Mouse (Mus musculus) forebrain, embryonic 16.5 days (tissue): ENCODE results near the gene Nckap5l. TPM values are rescaled to one million over a fixed set of nuclear protein-coding genes. Genes with fewer than 3 reads are reported as not detected.

Source experiments
- ATAC-seq: fragments of 200-750 bp; cut with Nextera tagmentation; 2 replicates; pipeline ENCODE4 v1.8.0; 2017; ENCODE audit warnings: mild to moderate bottlenecking, moderate library complexity
- H3K27ac ChIP-seq: fragments of 300-500 bp; sonication (generic); 2 replicates; pipeline ENCODE4 v1.5.1; 2014; ENCODE audit warnings: low read length, control low read depth
- H3K27me3 ChIP-seq: fragments of 300-500 bp; sonication (generic); replicated peaks from 2 replicates; pipeline ENCODE4 v1.6.1; 2014; ENCODE audit warnings: low read length; ENCODE audit not compliant: control insufficient read depth, insufficient read depth
- H3K36me3 ChIP-seq: fragments of 300-500 bp; sonication (generic); 2 replicates; pipeline ENCODE4 v1.6.1; 2014; ENCODE audit not compliant: control insufficient read depth, insufficient read depth
- H3K4me1 ChIP-seq: fragments of 300-500 bp; sonication (generic); replicated peaks from 2 replicates; pipeline ENCODE4 v1.6.1; 2014; ENCODE audit warnings: low read length; ENCODE audit not compliant: control insufficient read depth, insufficient read depth
- H3K4me2 ChIP-seq: fragments of 300-500 bp; sonication (generic); 2 replicates; pipeline ENCODE4 v1.6.1; 2014; ENCODE audit warnings: mild to moderate bottlenecking, low read length, control low read depth
- H3K4me3 ChIP-seq: fragments of 300-500 bp; sonication (generic); replicated peaks from 2 replicates; pipeline ENCODE4 v1.5.1; 2014; ENCODE audit warnings: mild to moderate bottlenecking, low read length, control low read depth
- H3K9ac ChIP-seq: fragments of 300-500 bp; sonication (generic); replicated peaks from 2 replicates; pipeline ENCODE4 v1.6.1; 2014; ENCODE audit warnings: low read depth, low read length, control low read depth
- H3K9me3 ChIP-seq: fragments of 300-500 bp; sonication (generic); 2 replicates; pipeline ENCODE4 v1.6.1; 2016; ENCODE audit warnings: low read length; ENCODE audit not compliant: control insufficient read depth
- WGBS: fragments of 180-500 bp; shearing (Covaris S2); extraction: QIAGEN DNeasy Blood & Tissue Kit; methylation state at CpG from one replicate; pipeline ENCODE4 v1.1.7; 2014; 5-methylcytosine and 5-hydroxymethylcytosine counted together
- polyA plus RNA-seq: library from polyadenylated mRNA; unstranded; fragments of >200 nt; fragmentation: Nextera tagmentation; extraction: Ambion mirVana; gene quantifications from 2 replicates; pipeline ENCODE4 v1.2.1, GENCODE M21; 2015

Gene Nckap5l
- polyA plus RNA-seq, 1 experiment from 2014 or later = 12.5 TPM

- H3K27me3 ChIP-seq = no peaks in the 10 kb centered on the region
- H3K27ac ChIP-seq = no peak overlapping the region
- no peaks in the 10 kb centered on the region for H3K9me3 ChIP-seq
- H3K4me3 ChIP-seq = no peak overlapping the region
- no peak overlapping the region for H3K4me2 ChIP-seq
- peaks cover 9% of the 10 kb centered on the region for H3K4me1 ChIP-seq
- 91% methylated on average over 23 of the region's 23 CpGs for WGBS
- no peak overlapping the region for H3K9ac ChIP-seq
- H3K36me3 ChIP-seq = peaks cover 4% of the 10 kb centered on the region; the same call in 1 of the 2 replicates
- no peak for ATAC-seq
Measured at GRCm38 (mm10) chr15:99422551-99422950, 35.0 kb downstream of the Nckap5l start.

GRCm38 (mm10) chr15:99421676-99422075, 35.9 kb downstream of the Nckap5l start:
- H3K4me1 ChIP-seq = peaks cover 9% of the 10 kb centered on the region
- WGBS = 81% methylated on average over 8 of the region's 8 CpGs

GRCm38 (mm10) chr15:99421152-99421551, 36.4 kb downstream of the Nckap5l start:
- Histone ChIP-seq H3K4me2 (no peak overlapping the region), H3K4me1 (peaks cover 11% of the 10 kb centered on the region), H3K9me3 (no peaks in the 10 kb centered on the region), H3K9ac (no peak overlapping the region), H3K27me3 (no peaks in the 10 kb centered on the region), H3K4me3 (no peak overlapping the region), H3K36me3 (peaks cover 4% of the 10 kb centered on the region; the same call in 1 of the 2 replicates), H3K27ac (peak overlapping the region; percentile 73)
- 85% methylated on average over 9 of the region's 9 CpGs for WGBS
- no peak for ATAC-seq

More at GRCm38 (mm10) chr15:99421676-99422075, 35.9 kb downstream of the Nckap5l start:
- H3K27me3 ChIP-seq = no peaks in the 10 kb centered on the region
- H3K9ac ChIP-seq = no peak overlapping the region
- no peak overlapping the region for H3K4me2 ChIP-seq
- H3K9me3 ChIP-seq = no peaks in the 10 kb centered on the region
- ATAC-seq = no peak
- H3K36me3 ChIP-seq = peaks cover 4% of the 10 kb centered on the region; the same call in 1 of the 2 replicates
- no peak overlapping the region for H3K4me3 ChIP-seq
- no peak overlapping the region; the same call in 1 of the 2 replicates for H3K27ac ChIP-seq

GRCm38 (mm10) chr15:99420521-99421014, 37.0 kb downstream of the Nckap5l start:
- peaks cover 4% of the 10 kb centered on the region; the same call in 1 of the 2 replicates for H3K36me3 ChIP-seq
- 3% methylated on average over 12 of the region's 12 CpGs for WGBS
- H3K27me3 ChIP-seq = no peaks in the 10 kb centered on the region
- ATAC-seq = peak; percentile 61
- H3K9ac ChIP-seq = no peak overlapping the region
- no peaks in the 10 kb centered on the region for H3K9me3 ChIP-seq
- H3K4me3 ChIP-seq = no peak overlapping the region
- H3K27ac ChIP-seq = peak overlapping the region; percentile 73
- peak overlapping the region; percentile 5; the same call in 1 of the 2 replicates for H3K4me2 ChIP-seq
- H3K4me1 ChIP-seq = peaks cover 11% of the 10 kb centered on the region

- Histone ChIP-seq H3K4me1 (peaks cover 11% of the 10 kb centered on the region), H3K9ac (no peak overlapping the region), H3K4me2 (no peak overlapping the region), H3K4me3 (no peak overlapping the region), H3K27ac (peak overlapping the region; percentile 73; the same call in 1 of the 2 replicates), H3K36me3 (peaks cover 2% of the 10 kb centered on the region; the same call in 1 of the 2 replicates), H3K27me3 (no peaks in the 10 kb centered on the region), H3K9me3 (no peaks in the 10 kb centered on the region)
- no peak for ATAC-seq
- WGBS = 12% methylated on average over 5 of the region's 5 CpGs
Measured at GRCm38 (mm10) chr15:99420101-99420500, 37.4 kb downstream of the Nckap5l start.

GRCm38 (mm10) chr15:99417692-99418271, 39.8 kb downstream of the Nckap5l start:
- no peak for ATAC-seq
- no peaks in the 10 kb centered on the region for H3K9me3 ChIP-seq
- no peak overlapping the region for H3K4me2 ChIP-seq

GRCm38 (mm10) chr15:99416957-99417356, 40.6 kb downstream of the Nckap5l start:
- 29% methylated on average over 4 of the region's 4 CpGs for WGBS
- Histone ChIP-seq H3K27ac (no peak overlapping the region), H3K27me3 (no peaks in the 10 kb centered on the region), H3K4me3 (no peak overlapping the region), H3K4me2 (no peak overlapping the region; the same call in 1 of the 2 replicates), H3K9me3 (no peaks in the 10 kb centered on the region), H3K4me1 (peaks cover 11% of the 10 kb centered on the region), H3K9ac (no peak overlapping the region), H3K36me3 (no peaks in the 10 kb centered on the region)
- no peak for ATAC-seq

More at GRCm38 (mm10) chr15:99417692-99418271, 39.8 kb downstream of the Nckap5l start:
- Histone ChIP-seq H3K27ac (no peak overlapping the region), H3K27me3 (no peaks in the 10 kb centered on the region), H3K9ac (no peak overlapping the region), H3K4me1 (peaks cover 11% of the 10 kb centered on the region), H3K36me3 (no peaks in the 10 kb centered on the region), H3K4me3 (no peak overlapping the region)
- WGBS = 44% methylated on average over 17 of the region's 17 CpGs

- H3K9me3 ChIP-seq = no peaks in the 10 kb centered on the region
- H3K27me3 ChIP-seq = no peaks in the 10 kb centered on the region
- ATAC-seq = peak; percentile 34
- WGBS = 20% methylated on average over 13 of the region's 13 CpGs
- no peak overlapping the region; the same call in 1 of the 2 replicates for H3K4me2 ChIP-seq
- peaks cover 11% of the 10 kb centered on the region for H3K4me1 ChIP-seq
- no peaks in the 10 kb centered on the region for H3K36me3 ChIP-seq
- no peak overlapping the region for H3K4me3 ChIP-seq
- H3K27ac ChIP-seq = no peak overlapping the region
- no peak overlapping the region for H3K9ac ChIP-seq
Measured at GRCm38 (mm10) chr15:99416348-99416882, 41.1 kb downstream of the Nckap5l start.

GRCm38 (mm10) chr15:99415793-99416192, 41.8 kb downstream of the Nckap5l start:
- Histone ChIP-seq H3K4me3 (no peak overlapping the region), H3K4me2 (no peak overlapping the region), H3K9me3 (no peaks in the 10 kb centered on the region), H3K4me1 (peaks cover 8% of the 10 kb centered on the region), H3K27me3 (no peaks in the 10 kb centered on the region), H3K9ac (no peak overlapping the region), H3K27ac (no peak overlapping the region), H3K36me3 (no peaks in the 10 kb centered on the region)
- ATAC-seq = no peak
- 18% methylated on average over 2 of the region's 2 CpGs for WGBS
